Mouse (Mus musculus) mature B cell (primary cell): ENCODE measurements around the gene Slain2.
"Not testable (repeated sequence)": the region's sequence is repeated elsewhere in the genome, so short reads cannot be mapped to it uniquely, and the experiment has no call there.

Experiments used
- in situ Hi-C: fragments of 300-500 bp; cut with MboI; formaldehyde crosslinking; loops from 2 replicates; pipeline ENCODE4 v1.14.3; 2019

The Slain2 gene

GRCm38 (mm10) chr5:72950252-72950651 lies 36.1 kb downstream of the Slain2 start:
- in situ Hi-C loops = no loop called here

GRCm38 (mm10) chr5:72953996-72954604 lies 40.0 kb downstream of the Slain2 start:
- in situ Hi-C loops = no loop called here

DNA sequence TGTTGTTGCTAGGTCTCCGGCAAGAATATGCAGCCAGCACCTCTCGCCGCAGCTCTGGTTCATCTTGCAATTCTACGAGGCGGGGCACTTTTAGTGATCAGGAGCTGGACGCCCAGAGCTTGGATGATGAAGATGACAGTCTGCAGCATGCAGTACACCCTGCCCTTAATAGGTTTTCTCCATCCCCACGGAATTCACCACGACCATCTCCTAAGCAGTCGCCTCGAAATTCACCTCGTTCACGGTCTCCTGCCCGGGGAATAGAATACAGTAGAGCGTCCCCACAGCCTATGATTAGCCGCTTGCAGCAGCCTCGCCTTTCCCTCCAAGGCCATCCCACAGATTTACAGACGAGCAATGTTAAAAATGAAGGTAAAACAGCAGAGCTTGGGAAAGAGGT lies 43.2 kb downstream of the Slain2 start:
- in situ Hi-C loops = no loop called here

DNA sequence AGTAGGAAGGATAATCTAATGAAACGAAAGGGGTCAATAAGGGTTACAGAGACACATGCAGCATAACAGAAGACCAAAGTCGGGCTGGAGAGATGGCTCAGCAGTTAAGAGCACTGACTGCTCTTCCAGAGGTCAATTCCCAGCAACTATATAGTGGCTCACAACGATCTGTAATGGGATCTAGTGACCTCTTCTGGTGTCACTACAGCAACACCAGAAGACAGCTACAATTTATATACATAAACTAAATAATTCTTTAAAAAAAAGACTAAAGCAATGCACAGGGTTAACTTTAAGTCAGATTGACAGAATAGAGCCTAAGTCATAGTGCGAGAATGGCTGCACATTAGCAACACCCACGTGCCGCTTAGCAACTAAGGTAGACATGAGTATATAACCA lies 46.0 kb downstream of the Slain2 start:
- in situ Hi-C loops = no loop called here

DNA sequence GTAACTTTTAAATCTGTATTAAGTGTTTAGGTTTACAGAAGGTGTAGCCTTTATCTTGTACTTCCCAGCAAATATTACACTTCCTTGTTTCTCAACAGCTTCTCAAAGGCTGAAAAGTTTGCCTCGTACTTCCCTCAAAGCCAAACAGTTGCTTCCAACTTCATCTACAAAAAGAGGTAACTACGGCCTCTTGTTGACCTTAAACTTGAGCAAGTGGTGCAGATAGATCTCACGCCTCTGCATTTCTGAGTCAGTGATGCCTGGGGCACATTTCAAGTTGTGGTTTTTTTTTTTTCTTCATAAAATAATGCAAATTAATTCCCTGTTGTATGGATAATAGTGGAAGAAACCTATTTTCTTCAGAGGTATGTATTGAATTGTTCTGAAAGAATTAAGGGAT lies 51.6 kb downstream of the Slain2 start:
- in situ Hi-C loops = no loop called here

- in situ Hi-C loops = no loop called here
These were observed 58.3 kb downstream of the Slain2 start for GRCm38 (mm10) chr5:72972435-72972834.

- in situ Hi-C loops = no loop called here
These were observed 58.8 kb downstream of the Slain2 start for GRCm38 (mm10) chr5:72972934-72973333.

- in situ Hi-C loops = no loop called here
These were observed 60.5 kb downstream of the Slain2 start, which contains the start of gene Gm10135 for GRCm38 (mm10) chr5:72974602-72975001. Gene Gm10135, minus strand, starts transcription at chr5:72974702.

GRCm38 (mm10) chr5:72975996-72976395 lies 61.9 kb downstream of the Slain2 start:
- in situ Hi-C loops = no loop called here

GRCm38 (mm10) chr5:72976539-72976938 lies 62.4 kb downstream of the Slain2 start:
- in situ Hi-C loops = no loop called here

GRCm38 (mm10) chr5:72984091-72984490 lies 70.0 kb downstream of the Slain2 start:
- in situ Hi-C loops = loop anchor here (10.0 kb wide), 1 partner anchor 401 kb away; no protein-coding TSS in a partner anchor

DNA sequence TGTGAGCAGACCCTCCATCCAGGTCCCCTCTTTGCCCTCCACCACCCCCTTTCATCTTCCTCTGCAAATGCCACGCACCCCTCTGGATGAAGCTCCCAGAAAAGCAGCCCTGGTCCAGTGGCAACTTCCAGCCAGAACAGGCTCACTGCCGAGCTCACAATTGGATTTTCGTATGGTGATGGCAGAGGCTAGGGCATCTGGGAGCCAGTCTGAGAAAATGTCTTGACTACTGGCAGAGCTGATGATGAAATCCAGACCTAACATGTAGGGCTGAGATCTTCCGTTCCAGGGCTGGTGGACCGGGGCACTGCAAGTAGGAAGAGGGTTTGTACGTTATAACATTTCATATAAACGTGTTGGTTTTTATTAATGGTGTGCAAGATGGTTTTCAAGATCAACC lies 73.7 kb downstream of the Slain2 start:
- in situ Hi-C loops = loop anchor here (10.0 kb wide), 1 partner anchor 397 kb away; no protein-coding TSS in a partner anchor

GRCm38 (mm10) chr5:72989756-72990155 lies 75.7 kb downstream of the Slain2 start:
- in situ Hi-C loops = loop anchor here (10.0 kb wide), 1 partner anchor 395 kb away; no protein-coding TSS in a partner anchor

- in situ Hi-C loops = no loop called here
These were observed 78.4 kb downstream of the Slain2 start for GRCm38 (mm10) chr5:72992474-72992873.

DNA sequence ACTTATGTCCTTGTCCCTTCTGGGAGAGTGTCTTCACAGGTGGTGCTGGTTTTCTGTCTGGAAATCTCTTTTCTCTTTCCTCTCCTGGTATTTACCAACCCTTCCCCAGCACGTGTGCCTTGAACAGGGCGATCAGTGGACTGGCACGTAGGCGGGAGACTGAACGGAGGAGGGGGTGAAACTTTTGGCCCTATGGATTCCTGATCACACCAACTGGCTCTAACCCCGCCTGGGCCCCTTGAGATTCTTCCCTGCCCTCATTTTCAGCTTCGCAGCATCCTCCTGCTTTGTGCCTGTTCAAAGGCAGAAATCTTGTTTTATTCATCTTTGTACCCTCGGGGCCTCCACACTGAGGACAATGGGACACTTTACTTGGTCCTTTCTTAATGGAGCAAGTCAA lies 80.3 kb downstream of the Slain2 start:
- in situ Hi-C loops = no loop called here

DNA sequence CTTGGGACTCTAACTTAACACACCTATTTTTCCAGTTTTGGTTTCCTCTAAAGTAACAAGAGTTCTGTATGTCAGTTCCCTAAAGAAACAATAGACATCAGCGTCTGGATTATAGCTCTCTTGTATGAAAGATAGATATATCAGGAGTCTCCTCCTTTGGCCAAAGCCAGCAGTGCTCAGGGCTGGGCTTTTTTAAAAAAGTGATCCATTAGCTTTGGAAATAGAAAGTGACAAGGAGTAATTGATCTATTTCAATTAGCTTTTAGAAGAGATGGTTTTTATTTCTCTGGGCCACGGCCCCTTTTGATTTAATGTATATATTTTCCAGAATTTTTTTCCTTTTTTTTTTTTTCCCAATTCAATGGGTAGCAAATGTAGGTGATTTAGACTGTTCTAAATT lies 80.8 kb downstream of the Slain2 start:
- in situ Hi-C loops = no loop called here

GRCm38 (mm10) chr5:72995379-72995778 lies 81.3 kb downstream of the Slain2 start:
- in situ Hi-C loops = no loop called here

GRCm38 (mm10) chr5:72998546-72998945 lies 84.4 kb downstream of the Slain2 start:
- in situ Hi-C loops = not testable (repeated sequence)

DNA sequence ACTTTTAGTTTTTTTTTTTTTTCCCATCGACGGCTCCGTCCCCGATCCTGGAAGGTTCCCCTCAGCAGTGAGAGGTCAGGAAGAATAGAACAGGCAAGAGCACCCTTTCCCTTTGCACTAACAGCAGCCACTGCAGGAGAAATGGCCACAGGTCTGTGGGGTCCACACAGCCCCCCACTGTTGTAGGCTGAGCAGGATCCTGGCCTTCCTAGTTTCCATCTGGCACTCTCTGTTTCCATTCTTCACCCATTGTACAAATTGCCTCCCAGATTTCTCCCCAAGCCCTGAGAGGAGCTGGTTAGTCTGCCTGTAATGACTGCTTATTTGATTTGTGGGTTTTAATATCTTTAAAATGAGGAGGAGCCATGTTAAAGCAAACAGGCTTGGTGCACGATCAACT lies 89.9 kb downstream of the Slain2 start:
- in situ Hi-C loops = no loop called here

- in situ Hi-C loops = no loop called here
These were observed 92.9 kb downstream of the Slain2 start, which contains the start of gene Slc10a4 for GRCm38 (mm10) chr5:73006784-73007581. Gene Slc10a4, plus strand, starts transcription at chr5:73006883.

DNA sequence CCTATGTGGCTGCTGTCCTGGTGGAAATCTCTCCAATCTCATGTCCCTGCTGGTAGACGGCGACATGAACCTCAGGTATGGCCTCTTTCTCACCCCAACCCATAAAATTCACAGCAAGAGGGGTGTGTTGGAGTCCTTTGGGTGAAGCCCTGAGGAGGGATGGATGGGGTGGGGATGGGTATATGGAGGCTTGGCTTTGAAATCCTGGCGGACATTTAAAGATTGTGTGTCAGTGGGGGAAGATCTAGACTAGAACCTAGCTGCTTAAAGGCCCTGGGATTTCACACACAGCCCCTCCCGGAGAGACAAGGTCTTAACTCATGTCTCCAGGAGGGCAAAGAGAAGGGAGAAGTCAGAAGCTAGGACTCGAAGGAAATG lies 93.5 kb downstream of the Slain2 start:
- in situ Hi-C loops = no loop called here

- in situ Hi-C loops = not testable (repeated sequence)
These were observed 94.1 kb downstream of the Slain2 start for GRCm38 (mm10) chr5:73008230-73008629.

- in situ Hi-C loops = not testable (repeated sequence)
These were observed 97.7 kb downstream of the Slain2 start for GRCm38 (mm10) chr5:73011806-73012205.
